Mouse (Mus musculus): ENCODE results near the gene Bicd2. TPM values are rescaled to one million over a fixed set of nuclear protein-coding genes. Genes with fewer than 3 reads are reported as not detected.
A peak's percentile ranks its signal among the peaks of the same experiment; 100 is the strongest.

The Bicd2 gene
- polyA plus RNA-seq, 1 experiment from 2014 or later: 5.8 TPM

- Histone ChIP-seq H3K36me3 (replicated peaks; ENCODE audit: insufficient read depth, low read length) (no peaks in the 10 kb centered on the region), H3K4me1 (ENCODE audit: insufficient read depth) (0 out of 2 replicates have a peak, but pooled peaks cover 4% of the 10 kb centered on the region), H3K4me3 (ENCODE audit: low read depth, low read length) (no peak overlapping the region), H3K9me3 (ENCODE audit: low read length) (no peaks in the 10 kb centered on the region), H3K27ac (ENCODE audit: low read depth) (no peak overlapping the region), H3K9ac (replicated peaks) (no peak overlapping the region), H3K4me2 (ENCODE audit: low read depth, low read length) (no peak overlapping the region), H3K27me3 (ENCODE audit: insufficient read depth, low read length) (no peaks in the 10 kb centered on the region)
- ATAC-seq: no peak
- no peak for DNase-seq
- TF ChIP-seq CTCF (IDR thresholded peaks at IDR 0.05; ENCODE audit: low read depth) (no peak), EP300 (IDR thresholded peaks at IDR 0.05; ENCODE audit: low read depth) (no peak)
- 38% methylated on average over 5 of the region's 5 CpGs for WGBS (ENCODE audit: insufficient replicate concordance)
These were observed 19.2 kb upstream of the Bicd2 start for GRCm38 (mm10) chr13:49322169-49322568.

GRCm38 (mm10) chr13:49322739-49323138 is 18.6 kb upstream of the Bicd2 start:
- H3K4me2 ChIP-seq (ENCODE audit: low read depth, low read length): no peak overlapping the region
- 0 out of 2 replicates have a peak, but pooled peaks cover 4% of the 10 kb centered on the region for H3K4me1 ChIP-seq (ENCODE audit: insufficient read depth)
- no peaks in the 10 kb centered on the region for H3K9me3 ChIP-seq (ENCODE audit: low read length)
- H3K27me3 ChIP-seq (ENCODE audit: insufficient read depth, low read length): no peaks in the 10 kb centered on the region
- H3K9ac ChIP-seq (replicated peaks): no peak overlapping the region
- no peak overlapping the region for H3K4me3 ChIP-seq (ENCODE audit: low read depth, low read length)
- no peak for ATAC-seq
- TF ChIP-seq CTCF (IDR thresholded peaks at IDR 0.05; ENCODE audit: low read depth) (no peak), EP300 (IDR thresholded peaks at IDR 0.05; ENCODE audit: low read depth) (no peak)
- WGBS (ENCODE audit: insufficient replicate concordance): 72% methylated on average over 5 of the region's 5 CpGs
- DNase-seq: no peak
- H3K27ac ChIP-seq (ENCODE audit: low read depth): no peak overlapping the region
- H3K36me3 ChIP-seq (replicated peaks; ENCODE audit: insufficient read depth, low read length): no peaks in the 10 kb centered on the region

- Histone ChIP-seq H3K9ac (replicated peaks) (no peak overlapping the region), H3K4me3 (ENCODE audit: low read depth, low read length) (no peak overlapping the region), H3K4me1 (ENCODE audit: insufficient read depth) (0 out of 2 replicates have a peak, but pooled peaks cover 4% of the 10 kb centered on the region), H3K27me3 (ENCODE audit: insufficient read depth, low read length) (no peaks in the 10 kb centered on the region), H3K36me3 (replicated peaks; ENCODE audit: insufficient read depth, low read length) (no peaks in the 10 kb centered on the region), H3K4me2 (ENCODE audit: low read depth, low read length) (no peak overlapping the region), H3K9me3 (ENCODE audit: low read length) (no peaks in the 10 kb centered on the region), H3K27ac (ENCODE audit: low read depth) (no peak overlapping the region)
- TF ChIP-seq EP300 (IDR thresholded peaks at IDR 0.05; ENCODE audit: low read depth) (no peak), CTCF (IDR thresholded peaks at IDR 0.05; ENCODE audit: low read depth) (no peak)
- ATAC-seq (no peak), DNase-seq (no peak)
- whole genome bisulfite sequencing (ENCODE audit: insufficient replicate concordance): 84% methylated on average over 5 of the region's 5 CpGs
These were observed 16.5 kb upstream of the Bicd2 start for GRCm38 (mm10) chr13:49324871-49325270.

GRCm38 (mm10) chr13:49326246-49327206 is 14.9 kb upstream of the Bicd2 start:
- no peak overlapping the region for H3K4me2 ChIP-seq (ENCODE audit: low read depth, low read length)
- DNase-seq: peak; percentile 55
- no peak overlapping the region for H3K9ac ChIP-seq (replicated peaks)
- H3K27ac ChIP-seq (ENCODE audit: low read depth): no peak overlapping the region
- H3K36me3 ChIP-seq (replicated peaks; ENCODE audit: insufficient read depth, low read length): no peaks in the 10 kb centered on the region
- no peak overlapping the region for H3K4me3 ChIP-seq (ENCODE audit: low read depth, low read length)
- ATAC-seq: peak; percentile 41; the same call in 1 of the 2 replicates
- no peaks in the 10 kb centered on the region for H3K9me3 ChIP-seq (ENCODE audit: low read length)
- 40% methylated on average over 6 of the region's 6 CpGs for WGBS (ENCODE audit: insufficient replicate concordance)
- H3K27me3 ChIP-seq (ENCODE audit: insufficient read depth, low read length): no peaks in the 10 kb centered on the region
- 0 out of 2 replicates have a peak, but pooled peaks cover 4% of the 10 kb centered on the region for H3K4me1 ChIP-seq (ENCODE audit: insufficient read depth)
- TF ChIP-seq CTCF (IDR thresholded peaks at IDR 0.05; ENCODE audit: low read depth) (peak; percentile 78), EP300 (IDR thresholded peaks at IDR 0.05; ENCODE audit: low read depth) (no peak)

GRCm38 (mm10) chr13:49328101-49328500 is 13.3 kb upstream of the Bicd2 start:
- H3K9me3 ChIP-seq (ENCODE audit: low read length): no peaks in the 10 kb centered on the region
- H3K27ac ChIP-seq (ENCODE audit: low read depth): no peak overlapping the region
- no peak overlapping the region for H3K4me3 ChIP-seq (ENCODE audit: low read depth, low read length)
- H3K4me1 ChIP-seq (ENCODE audit: insufficient read depth): no peaks in the 10 kb centered on the region
- 70% methylated on average over 4 of the region's 4 CpGs for WGBS (ENCODE audit: insufficient replicate concordance)
- H3K4me2 ChIP-seq (ENCODE audit: low read depth, low read length): no peak overlapping the region
- TF ChIP-seq EP300 (IDR thresholded peaks at IDR 0.05; ENCODE audit: low read depth) (no peak), CTCF (IDR thresholded peaks at IDR 0.05; ENCODE audit: low read depth) (no peak)
- no peaks in the 10 kb centered on the region for H3K27me3 ChIP-seq (ENCODE audit: insufficient read depth, low read length)
- no peaks in the 10 kb centered on the region for H3K36me3 ChIP-seq (replicated peaks; ENCODE audit: insufficient read depth, low read length)
- DNase-seq: no peak
- no peak overlapping the region for H3K9ac ChIP-seq (replicated peaks)
- no peak for ATAC-seq

- Histone ChIP-seq H3K4me2 (ENCODE audit: low read depth, low read length) (no peak overlapping the region), H3K9me3 (ENCODE audit: low read length) (no peaks in the 10 kb centered on the region), H3K4me3 (ENCODE audit: low read depth, low read length) (no peak overlapping the region), H3K4me1 (ENCODE audit: insufficient read depth) (no peaks in the 10 kb centered on the region), H3K36me3 (replicated peaks; ENCODE audit: insufficient read depth, low read length) (no peaks in the 10 kb centered on the region), H3K9ac (replicated peaks) (no peak overlapping the region), H3K27me3 (ENCODE audit: insufficient read depth, low read length) (no peaks in the 10 kb centered on the region), H3K27ac (ENCODE audit: low read depth) (no peak overlapping the region)
- DNase-seq (no peak), ATAC-seq (no peak)
- 65% methylated on average over 2 of the region's 2 CpGs for WGBS (ENCODE audit: insufficient replicate concordance)
- TF ChIP-seq CTCF (IDR thresholded peaks at IDR 0.05; ENCODE audit: low read depth) (no peak), EP300 (IDR thresholded peaks at IDR 0.05; ENCODE audit: low read depth) (no peak)
These were observed 8.1 kb upstream of the Bicd2 start for GRCm38 (mm10) chr13:49333250-49333649.
